Mouse (Mus musculus) lung, embryonic 14.5 days (tissue): ENCODE results near the gene Tmem127. TPM values are rescaled to one million over a fixed set of nuclear protein-coding genes. Genes with fewer than 3 reads are reported as not detected.

Experiments
- ATAC-seq: fragments of 200-750 bp; cut with Nextera tagmentation; 2 replicates; pipeline ENCODE4 v1.8.0; 2017; ENCODE audit warnings: mild to moderate bottlenecking, moderate TSS enrichment, moderate library complexity; ENCODE audit not compliant: insufficient read depth
- DNase-seq: peaks from one replicate; pipeline ENCODE4 v3.0.0-alpha.2; 2015
- H3K27ac ChIP-seq: fragments of 300-500 bp; sonication (generic); 2 replicates; pipeline ENCODE4 v1.5.1; 2014; ENCODE audit warnings: low read depth, mild to moderate bottlenecking, moderate library complexity
- H3K27me3 ChIP-seq: fragments of 300-500 bp; sonication (generic); 2 replicates; pipeline ENCODE4 v1.6.1; 2014; ENCODE audit warnings: low read length, control low read depth; ENCODE audit not compliant: insufficient read depth
- H3K36me3 ChIP-seq: fragments of 300-500 bp; sonication (generic); 2 replicates; pipeline ENCODE4 v1.6.1; 2014; ENCODE audit warnings: control low read depth; ENCODE audit not compliant: insufficient read depth
- H3K4me1 ChIP-seq: fragments of 300-500 bp; sonication (generic); 2 replicates; pipeline ENCODE4 v1.6.1; 2014; ENCODE audit warnings: antibody characterized with exemption, control low read depth; ENCODE audit not compliant: insufficient read depth
- H3K4me2 ChIP-seq: fragments of 300-500 bp; sonication (generic); 2 replicates; pipeline ENCODE4 v1.6.1; 2014; ENCODE audit warnings: mild to moderate bottlenecking
- H3K4me3 ChIP-seq: fragments of 300-500 bp; sonication (generic); 2 replicates; pipeline ENCODE4 v1.5.1; 2014; ENCODE audit warnings: low read depth, low read length
- H3K9ac ChIP-seq: fragments of 300-500 bp; sonication (generic); 2 replicates; pipeline ENCODE4 v1.6.1; 2014
- H3K9me3 ChIP-seq: fragments of 300-500 bp; sonication (generic); 2 replicates; pipeline ENCODE4 v1.6.1; 2016; ENCODE audit warnings: low read depth, low read length, control low read depth
- CTCF ChIP-seq: IDR thresholded peaks from 2 replicates; pipeline ENCODE4 v1.5.1; 2016; ENCODE audit warnings: antibody characterized with exemption, low read depth
- WGBS: fragments of 180-500 bp; shearing (Covaris S2); extraction: QIAGEN DNeasy Blood & Tissue Kit; methylation state at CpG from one replicate; pipeline ENCODE4 v1.1.7; 2014; 5-methylcytosine and 5-hydroxymethylcytosine counted together
- polyA plus RNA-seq: library from polyadenylated mRNA; unstranded; fragments of >200 nt; fragmentation: Nextera tagmentation; extraction: Ambion mirVana; gene quantifications from 2 replicates; pipeline ENCODE4 v1.2.1, GENCODE M21; 2014

Tmem127 gene
- polyA plus RNA-seq, 1 experiment from 2014 or later: 22.6 TPM

GRCm38 (mm10) chr2:127304609-127305210 is 57.0 kb downstream of the Tmem127 start:
- no peaks in the 10 kb centered on the region for H3K27me3 ChIP-seq
- H3K9ac ChIP-seq: no peak overlapping the region
- H3K4me1 ChIP-seq: no peaks in the 10 kb centered on the region
- TF ChIP-seq CTCF: no peak
- DNase-seq (no peak), ATAC-seq (no peak)
- no peak overlapping the region for H3K4me3 ChIP-seq
- no peaks in the 10 kb centered on the region for H3K9me3 ChIP-seq
- H3K36me3 ChIP-seq: peaks cover 16% of the 10 kb centered on the region
- no peak overlapping the region for H3K4me2 ChIP-seq
- H3K27ac ChIP-seq: no peak overlapping the region
- 88% methylated on average over 3 of the region's 3 CpGs for WGBS

- Histone ChIP-seq H3K9ac (no peak overlapping the region), H3K4me1 (no peaks in the 10 kb centered on the region), H3K27me3 (no peaks in the 10 kb centered on the region), H3K9me3 (no peaks in the 10 kb centered on the region), H3K4me2 (no peak overlapping the region), H3K36me3 (0 out of 2 replicates have a peak, but pooled peaks cover 3% of the 10 kb centered on the region), H3K27ac (no peak overlapping the region), H3K4me3 (no peak overlapping the region)
- DNase-seq: no peak
- peak; percentile 28; the same call in 1 of the 2 replicates for TF ChIP-seq CTCF
- no peak for ATAC-seq
These were observed 58.4 kb downstream of the Tmem127 start for GRCm38 (mm10) chr2:127306123-127306522.

GRCm38 (mm10) chr2:127307179-127307578 is 59.5 kb downstream of the Tmem127 start:
- DNase-seq (no peak), ATAC-seq (no peak)
- Histone ChIP-seq H3K4me1 (no peaks in the 10 kb centered on the region), H3K4me3 (no peak overlapping the region), H3K4me2 (no peak overlapping the region), H3K27ac (no peak overlapping the region), H3K9me3 (no peaks in the 10 kb centered on the region), H3K36me3 (no peaks in the 10 kb centered on the region), H3K9ac (no peak overlapping the region), H3K27me3 (no peaks in the 10 kb centered on the region)
- 40% methylated on average over 3 of the region's 3 CpGs for WGBS
- TF ChIP-seq CTCF: no peak

GRCm38 (mm10) chr2:127308660-127309059 is 61.0 kb downstream of the Tmem127 start:
- ATAC-seq: no peak
- no peak overlapping the region for H3K27ac ChIP-seq
- 87% methylated on average over 2 of the region's 2 CpGs for WGBS

GRCm38 (mm10) chr2:127310246-127310645 is 62.5 kb downstream of the Tmem127 start:
- 43% methylated on average over 2 of the region's 2 CpGs for WGBS
- H3K36me3 ChIP-seq: no peaks in the 10 kb centered on the region
- no peaks in the 10 kb centered on the region for H3K27me3 ChIP-seq
- ATAC-seq: no peak
- no peak overlapping the region for H3K27ac ChIP-seq
- no peak overlapping the region for H3K9ac ChIP-seq
- DNase-seq: no peak
- TF ChIP-seq CTCF: no peak
- H3K4me2 ChIP-seq: no peak overlapping the region
- H3K9me3 ChIP-seq: no peaks in the 10 kb centered on the region
- H3K4me1 ChIP-seq: no peaks in the 10 kb centered on the region
- no peak overlapping the region for H3K4me3 ChIP-seq

More at GRCm38 (mm10) chr2:127308660-127309059, 61.0 kb downstream of the Tmem127 start:
- peak; percentile 55 for TF ChIP-seq CTCF
- H3K9ac ChIP-seq: no peak overlapping the region
- no peak for DNase-seq
- no peaks in the 10 kb centered on the region for H3K4me1 ChIP-seq
- no peak overlapping the region for H3K4me2 ChIP-seq
- H3K4me3 ChIP-seq: no peak overlapping the region
- H3K27me3 ChIP-seq: no peaks in the 10 kb centered on the region
- H3K9me3 ChIP-seq: no peaks in the 10 kb centered on the region
- no peaks in the 10 kb centered on the region for H3K36me3 ChIP-seq

GRCm38 (mm10) chr2:127310685-127311084 is 63.0 kb downstream of the Tmem127 start:
- Histone ChIP-seq H3K9ac (no peak overlapping the region), H3K27me3 (no peaks in the 10 kb centered on the region), H3K36me3 (no peaks in the 10 kb centered on the region), H3K4me2 (no peak overlapping the region), H3K9me3 (no peaks in the 10 kb centered on the region), H3K4me3 (no peak overlapping the region), H3K4me1 (no peaks in the 10 kb centered on the region), H3K27ac (no peak overlapping the region)
- WGBS: 85% methylated on average over 7 of the region's 7 CpGs
- no peak for ATAC-seq
- DNase-seq: no peak
- TF ChIP-seq CTCF: no peak

Other genes starting within 250 kb of the Tmem127 start
- gene Ap4e1, start 239.2 kb upstream of the Tmem127 start, polyA plus RNA-seq: 11.2 and 11.9 TPM in 2 replicates
- 51.3 and 54.2 TPM in 2 replicates for gene Blvra, start 177.2 kb upstream of the Tmem127 start, polyA plus RNA-seq
- 119 and 123 TPM in 2 replicates for gene Ncaph, start 114.0 kb upstream of the Tmem127 start, polyA plus RNA-seq
- 25.6 and 26.5 TPM in 2 replicates for gene Itpripl1, start 104.5 kb upstream of the Tmem127 start, polyA plus RNA-seq
- 1.9 and 2.8 TPM in 2 replicates for gene 1810024B03Rik, start 39.6 kb upstream of the Tmem127 start, polyA plus RNA-seq
- 75.1 TPM in 2 replicates for gene Snrnp200, start 39.5 kb upstream of the Tmem127 start, polyA plus RNA-seq
- 58.5 and 61.3 TPM in 2 replicates for gene Ciao1, start 92 bp upstream of the Tmem127 start, polyA plus RNA-seq
- 86.6 and 88.7 TPM in 2 replicates for gene Stard7, start 22.3 kb downstream of the Tmem127 start, polyA plus RNA-seq
- 12.3 and 15.7 TPM in 2 replicates for gene Dusp2, start 88.3 kb downstream of the Tmem127 start, polyA plus RNA-seq
- not detected in 2 replicates for gene Astl, start 90.7 kb downstream of the Tmem127 start, polyA plus RNA-seq
- not detected in 2 replicates for gene Adra2b, start 115.3 kb downstream of the Tmem127 start, polyA plus RNA-seq
- gene Gpat2, start 177.3 kb downstream of the Tmem127 start, polyA plus RNA-seq: 0.27 and 0.42 TPM in 2 replicates
- 18.7 and 25.0 TPM in 2 replicates for gene Fahd2a, start 196.7 kb downstream of the Tmem127 start, polyA plus RNA-seq